Mouse (Mus musculus) small intestine, adult 2 months (tissue): ENCODE measurements around the gene Vmn1r202.

Experiments
- CTCF ChIP-seq: fragments of 200-500 bp; IDR thresholded peaks from 2 replicates; pipeline ENCODE4 v1.5.1; 2012; ENCODE audit warnings: low read depth, mild to moderate bottlenecking, control low read depth, inconsistent platforms, low read length, moderate library complexity, mixed read lengths; ENCODE audit not compliant: insufficient replicate concordance, insufficient read length; ENCODE audit errors: extremely low read depth
- POLR2A ChIP-seq: fragments of 200-500 bp; IDR thresholded peaks from 2 replicates; pipeline ENCODE4 v1.6.1; 2012; ENCODE audit warnings: low read depth, mild to moderate bottlenecking, control low read depth, inconsistent platforms, low read length, moderate library complexity

DNA sequence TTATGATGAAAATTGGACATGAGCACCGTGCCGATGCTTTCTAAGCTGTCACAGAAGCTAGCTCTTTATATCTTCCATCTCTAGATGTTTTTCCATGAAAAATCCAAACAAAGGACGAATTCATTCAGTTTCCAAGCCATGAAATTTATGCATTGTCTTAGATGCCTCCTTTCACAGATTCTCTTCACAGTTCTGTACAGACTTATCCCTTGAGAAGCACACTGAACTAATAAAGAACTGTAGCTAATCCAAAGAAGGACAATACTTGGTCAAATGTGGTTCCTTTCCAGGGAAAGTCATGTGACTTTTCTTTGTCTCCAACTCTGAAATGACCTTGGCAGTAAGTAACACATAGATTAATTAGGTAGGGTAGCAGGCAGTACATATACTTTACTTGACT lies 2.8 kb downstream of the Vmn1r202 start:
- no peak for TF ChIP-seq CTCF
- no peak for TF ChIP-seq POLR2A
